Mouse (Mus musculus): ENCODE data around the gene Spsb1.

GRCm38 (mm10) chr4:149867351-149867750 lies 87.5 kb downstream of the Spsb1 start:
- TF ChIP-seq CTCF (IDR thresholded peaks at IDR 0.05; ENCODE audit: low read depth) (no peak), EP300 (IDR thresholded peaks at IDR 0.05; ENCODE audit: low read depth) (no peak)

Data from liver, embryonic 14.5 days (tissue).